Mouse (Mus musculus) cerebellum, adult 8-10 months (tissue): Measurements from ENCODE around the gene St6gal1.

Experiments
- DNase-seq: peaks from one replicate; pipeline ENCODE4 v3.0.0; 2022

St6gal1 gene

DNA sequence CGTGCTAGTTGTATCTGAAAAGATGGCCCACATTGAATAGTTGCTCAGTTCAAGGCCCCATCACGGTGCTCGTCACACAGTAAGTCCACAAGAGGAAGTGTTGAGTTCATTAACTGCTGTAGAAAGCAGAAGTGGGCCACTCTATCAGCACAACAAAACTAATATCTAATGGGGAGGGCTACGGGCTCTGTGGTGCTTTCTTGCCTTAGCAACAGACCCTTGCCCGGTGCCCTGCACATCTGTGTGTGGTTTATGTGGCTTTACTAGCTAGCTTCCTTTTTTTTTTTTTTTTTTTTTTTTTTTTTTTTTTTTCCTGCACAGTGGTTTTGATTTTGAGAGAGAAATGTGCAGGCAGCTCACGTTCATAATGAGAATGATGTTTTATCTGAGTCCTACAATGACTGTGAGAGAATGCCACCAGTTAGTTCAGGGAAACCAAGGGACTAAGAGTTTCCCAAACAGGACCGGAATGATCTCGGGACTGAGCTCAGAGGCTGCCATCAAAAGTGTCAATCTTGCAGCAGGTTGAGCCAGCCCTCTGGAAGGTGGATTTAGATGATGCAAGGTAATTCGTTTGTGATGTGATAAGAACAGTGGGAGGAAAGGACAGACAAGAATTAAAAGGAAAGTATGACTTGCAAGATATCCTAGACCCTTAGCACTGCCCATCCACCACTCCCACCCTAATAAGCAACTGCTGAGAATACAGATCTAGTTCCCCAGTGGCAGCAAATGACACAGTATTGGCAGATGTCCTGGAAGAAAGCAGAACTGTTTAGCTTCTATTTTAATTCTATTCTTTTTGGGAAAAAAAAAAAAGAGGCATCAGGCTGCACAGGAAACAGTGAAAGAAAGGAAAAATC is 55.6 kb downstream of the St6gal1 start:
- no peak for DNase-seq

- no peak for DNase-seq
Measured at GRCm38 (mm10) chr16:23280742-23281090, 56.2 kb downstream of the St6gal1 start.

GRCm38 (mm10) chr16:23282241-23282640 is 57.7 kb downstream of the St6gal1 start:
- DNase-seq: no peak

GRCm38 (mm10) chr16:23282941-23283340 is 58.4 kb downstream of the St6gal1 start:
- no peak for DNase-seq

GRCm38 (mm10) chr16:23283677-23284076 is 59.1 kb downstream of the St6gal1 start:
- DNase-seq: no peak

DNA sequence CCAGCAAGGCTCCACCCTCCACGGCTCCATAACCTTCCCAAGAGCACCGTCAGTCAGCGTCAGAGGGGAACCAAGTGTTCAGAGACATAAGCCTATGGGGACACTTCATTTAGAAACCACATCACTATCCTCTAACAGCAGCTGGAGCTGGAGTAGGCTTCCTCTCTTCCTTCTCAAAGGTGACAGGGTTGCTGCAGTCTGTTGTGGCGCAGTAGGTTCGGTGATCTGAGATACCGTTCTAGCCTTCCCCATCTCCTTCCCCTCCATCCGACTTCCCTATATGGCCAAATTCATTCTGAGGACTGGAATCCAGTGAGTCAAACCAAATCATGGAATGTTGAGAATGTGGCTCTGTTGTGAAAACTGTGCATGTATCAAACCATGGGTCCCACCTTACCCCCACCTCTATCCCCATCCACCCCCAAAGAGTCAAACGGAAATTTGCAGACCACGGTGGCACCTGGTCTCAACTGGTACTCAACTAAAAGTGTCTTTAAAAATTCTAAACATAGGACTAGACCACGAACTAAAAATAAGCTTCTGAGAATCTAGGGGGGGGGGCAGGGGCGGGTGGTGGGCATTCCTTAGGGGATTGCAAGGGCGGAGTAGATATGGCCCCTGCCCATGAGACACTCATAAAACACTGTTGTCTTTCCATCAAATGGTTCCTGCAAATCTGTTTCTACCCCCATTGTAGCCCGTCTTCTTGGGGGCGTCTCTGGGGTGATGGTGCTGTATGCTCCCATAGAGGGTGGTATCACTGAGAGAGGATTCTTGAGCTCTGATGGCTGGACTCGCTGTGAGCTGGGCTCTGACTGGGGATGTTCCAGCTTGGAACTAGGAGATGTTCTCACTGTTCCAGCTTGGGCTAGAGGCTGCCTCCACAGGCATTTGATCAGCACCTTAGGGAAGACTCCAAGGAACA is 60.2 kb downstream of the St6gal1 start:
- no peak for DNase-seq

GRCm38 (mm10) chr16:23286380-23287097 is 62.0 kb downstream of the St6gal1 start:
- DNase-seq: no peak

DNA sequence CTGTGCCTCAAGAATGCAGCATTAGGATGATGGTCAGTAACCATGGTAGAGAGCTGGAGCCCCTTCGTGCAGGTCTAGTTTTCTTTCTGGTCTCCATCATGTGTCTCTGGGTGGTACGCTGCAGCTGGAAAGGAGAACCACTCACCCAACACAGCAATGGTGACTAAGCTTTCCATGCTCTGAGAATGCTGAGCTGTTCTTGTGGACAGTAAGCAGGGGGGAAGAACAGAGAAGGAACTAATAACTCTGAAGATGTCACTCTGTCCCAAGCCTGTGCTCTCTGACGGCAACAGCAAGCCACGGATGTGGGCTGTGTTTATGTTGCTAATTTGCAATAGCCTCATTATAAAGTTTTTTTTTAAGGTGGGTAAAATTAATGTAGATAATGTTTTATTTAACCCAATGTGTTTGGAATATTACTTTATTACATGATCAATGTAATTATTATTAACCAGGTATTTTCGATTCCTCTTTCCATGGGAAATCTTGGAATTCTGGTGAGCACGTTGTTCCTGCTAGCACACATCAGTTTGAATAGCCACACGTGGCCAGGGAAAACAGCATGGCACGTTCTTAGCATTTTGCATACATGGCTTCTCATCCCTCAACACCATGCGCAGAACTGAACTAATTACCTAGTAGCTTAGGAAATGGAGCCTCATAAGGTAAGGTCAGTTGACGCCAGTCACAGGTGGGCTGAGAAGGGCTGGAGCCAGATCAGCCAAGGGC is 62.9 kb downstream of the St6gal1 start:
- no peak for DNase-seq

DNA sequence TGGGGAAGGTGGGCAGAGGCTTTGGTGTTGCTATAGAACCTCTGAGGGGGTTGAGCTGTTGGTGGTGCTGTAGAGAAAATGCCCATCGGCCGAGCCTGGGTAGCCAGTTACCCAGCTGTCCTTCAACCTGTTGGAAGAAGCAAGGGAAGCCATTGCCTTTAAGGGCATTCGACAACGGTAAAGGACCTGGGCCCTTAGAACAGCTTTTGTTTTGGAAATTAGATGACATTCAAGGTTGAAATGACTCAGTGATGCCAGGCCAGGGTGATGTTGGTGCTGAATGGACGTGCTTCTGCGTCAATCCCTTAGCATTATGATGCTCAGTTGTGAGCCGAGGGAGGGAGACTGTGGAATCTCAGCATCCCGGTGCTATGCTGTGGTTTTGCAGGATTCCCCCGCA is 63.6 kb downstream of the St6gal1 start:
- no peak for DNase-seq

DNA sequence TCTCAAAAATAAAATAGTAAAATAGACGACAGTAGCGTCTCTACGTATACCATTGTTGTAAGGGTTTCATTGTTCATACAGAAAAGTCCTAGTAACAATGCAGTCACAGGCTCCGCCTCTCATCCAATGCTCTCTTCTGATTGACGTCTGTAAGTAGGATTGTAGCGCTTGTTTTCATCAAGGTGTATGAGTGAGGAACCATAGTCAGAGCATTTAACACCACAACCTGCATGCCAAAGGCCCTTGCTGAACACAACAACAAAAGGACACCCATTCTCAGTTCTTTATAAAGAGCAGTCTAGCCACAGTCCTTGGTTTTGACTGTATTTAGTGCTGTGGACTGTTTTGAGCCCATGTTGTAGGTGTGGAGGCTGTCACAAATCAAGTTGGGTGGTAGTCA is 64.9 kb downstream of the St6gal1 start:
- DNase-seq: no peak

DNA sequence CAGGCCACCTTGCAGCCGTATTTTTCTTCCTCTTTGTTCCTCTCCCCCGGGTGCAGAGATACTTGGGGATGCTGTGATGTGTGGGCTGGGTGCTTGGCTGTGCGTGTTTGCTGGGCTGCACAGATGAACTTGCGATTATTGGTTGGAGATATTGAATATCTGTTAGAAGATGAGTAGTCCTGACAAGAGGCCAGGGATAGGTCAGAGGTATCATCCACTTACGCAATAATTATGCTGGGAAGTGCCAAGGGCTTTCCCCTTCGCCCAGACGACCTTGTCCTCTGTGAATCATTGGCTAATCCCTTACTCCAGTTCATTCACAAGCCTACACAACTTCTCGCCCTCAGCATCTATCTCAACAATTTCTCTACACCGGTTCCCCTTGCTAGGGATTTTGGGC is 65.6 kb downstream of the St6gal1 start:
- no peak for DNase-seq

- DNase-seq: no peak
Measured at GRCm38 (mm10) chr16:23291521-23291920, 67.0 kb downstream of the St6gal1 start.

DNA sequence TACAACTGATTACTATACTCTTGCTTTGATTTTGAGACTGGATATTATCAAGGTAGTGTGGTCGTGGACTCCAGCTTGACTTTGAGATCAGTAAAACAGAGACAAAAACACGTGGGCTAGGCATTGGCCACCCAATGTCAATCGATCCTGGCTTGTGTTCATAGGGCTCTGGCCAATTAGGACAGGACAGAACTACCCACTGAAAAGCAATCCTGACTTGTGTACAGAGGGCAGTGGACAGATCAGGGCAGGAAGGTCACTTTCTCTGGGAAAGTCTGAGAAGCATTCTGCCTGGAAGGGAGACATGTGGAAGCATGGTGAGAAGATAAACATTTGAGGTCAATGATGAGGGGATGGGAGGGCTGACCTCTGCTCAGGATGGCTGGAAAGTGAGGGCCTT is 69.7 kb downstream of the St6gal1 start:
- DNase-seq: no peak

DNA sequence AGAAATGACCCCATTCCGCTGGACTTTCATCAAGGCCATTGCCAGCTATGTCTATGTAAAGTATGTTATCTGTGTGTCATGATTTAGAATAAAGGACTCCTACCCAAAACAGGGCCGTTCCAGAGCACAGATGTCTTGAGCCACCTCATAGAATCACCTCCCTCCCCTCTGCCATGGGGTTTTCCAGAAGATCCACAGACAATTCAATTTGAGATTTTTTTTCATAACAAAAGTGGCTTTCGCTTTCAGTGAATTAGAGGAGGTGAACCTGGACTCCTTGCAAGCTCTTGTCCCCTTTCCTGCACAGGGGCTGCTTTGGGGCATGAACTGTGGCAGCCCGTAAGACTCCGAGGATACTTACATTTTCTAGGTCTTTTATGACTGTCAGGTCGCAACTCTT is 70.2 kb downstream of the St6gal1 start:
- no peak for DNase-seq

DNA sequence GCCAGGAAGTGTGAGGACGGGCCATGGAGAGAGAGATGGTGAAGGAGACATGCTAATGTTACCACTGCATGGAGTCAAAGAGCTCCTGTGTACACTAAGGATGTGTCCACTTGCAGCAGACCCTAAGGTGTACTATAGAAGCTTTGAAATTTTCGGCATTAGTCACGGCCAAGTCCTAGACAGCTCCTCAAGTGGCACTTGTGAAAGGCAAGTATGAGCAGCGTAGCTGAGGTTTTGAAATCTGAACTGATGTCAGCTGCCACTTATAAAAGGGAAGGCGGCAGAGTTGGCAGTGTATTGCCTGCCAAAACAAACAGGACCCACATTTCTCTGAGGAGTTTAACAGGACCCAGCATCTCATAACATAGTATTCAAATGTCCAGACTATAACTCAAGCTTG is 71.2 kb downstream of the St6gal1 start:
- no peak for DNase-seq

DNA sequence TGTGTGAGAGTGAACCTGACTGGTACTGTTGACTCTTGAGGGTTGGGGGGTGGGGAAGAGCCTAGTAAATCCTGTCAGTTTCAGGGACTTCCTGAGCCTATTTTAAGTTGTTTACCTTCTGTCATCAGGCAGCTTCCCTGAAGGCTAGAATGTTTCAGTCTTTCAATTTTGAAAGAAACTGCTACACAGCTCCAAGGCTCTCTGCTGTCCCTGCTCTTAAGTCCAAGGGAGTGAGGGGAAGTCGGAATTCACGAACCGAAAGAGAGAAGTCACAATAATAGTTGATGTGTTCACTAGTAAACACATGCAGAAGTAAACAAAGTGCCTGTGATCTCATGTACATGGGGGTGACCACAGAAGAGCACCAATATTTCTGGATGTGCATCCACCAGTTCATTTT is 72.2 kb downstream of the St6gal1 start:
- no peak for DNase-seq

GRCm38 (mm10) chr16:23298441-23298840 is 73.9 kb downstream of the St6gal1 start:
- DNase-seq: no peak

- no peak for DNase-seq
Measured at GRCm38 (mm10) chr16:23298911-23299310, 74.4 kb downstream of the St6gal1 start.

GRCm38 (mm10) chr16:23299904-23300740 is 75.6 kb downstream of the St6gal1 start:
- DNase-seq: no peak

GRCm38 (mm10) chr16:23301762-23302161 is 77.2 kb downstream of the St6gal1 start:
- DNase-seq: no peak

DNA sequence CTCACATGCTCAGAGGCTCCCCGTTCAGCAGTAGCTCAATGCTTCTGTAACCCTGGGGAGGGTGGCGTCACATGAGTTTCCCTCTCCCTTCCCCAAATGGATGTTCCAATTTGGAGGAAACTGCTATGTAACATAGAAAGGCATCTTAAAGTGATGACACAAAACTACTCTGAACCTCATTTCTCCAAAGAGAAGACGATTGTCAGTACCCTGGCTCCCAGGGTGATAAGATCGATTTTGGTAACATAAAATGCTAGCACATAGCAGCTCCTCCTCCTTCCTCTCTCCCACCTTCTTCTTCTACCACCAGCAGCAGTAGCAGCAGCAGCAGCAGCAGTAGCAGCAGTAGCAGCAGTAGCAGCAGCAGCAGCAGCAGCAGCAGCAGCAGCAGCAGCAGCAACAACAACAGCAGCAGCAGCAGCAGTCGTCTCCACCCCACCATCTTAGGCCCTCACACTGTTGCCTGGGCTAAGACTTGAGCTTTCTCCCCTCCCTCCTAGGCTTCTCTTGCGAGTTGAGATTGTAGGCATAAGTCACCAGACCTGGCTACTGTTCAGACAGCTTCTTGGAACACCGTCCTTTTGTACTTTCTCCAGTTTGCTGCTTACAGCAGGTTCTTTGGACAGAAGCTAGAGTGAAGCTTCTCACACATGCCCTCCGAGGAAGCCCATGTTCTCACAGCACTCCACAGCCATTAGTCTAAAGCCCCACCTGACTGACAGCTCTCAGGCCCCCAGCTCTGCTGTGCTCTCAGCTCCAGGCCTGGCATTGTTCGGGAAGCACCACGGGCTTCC is 81.5 kb downstream of the St6gal1 start:
- no peak for DNase-seq
